Mouse (Mus musculus): ENCODE measurements around the gene Tmem200b. TPM values are rescaled to one million over a fixed set of nuclear protein-coding genes. Genes with fewer than 3 reads are reported as not detected.

Gene Tmem200b
- polyA plus RNA-seq, 1 experiment from 2014 or later: 0.19 TPM

GRCm38 (mm10) chr4:131924096-131924810 is 2.7 kb downstream of the Tmem200b start:
- DNase-seq (ENCODE audit: low spot score): no peak
- no peak overlapping the region for H3K4me3 ChIP-seq (replicated peaks; ENCODE audit: low read length)
- H3K9ac ChIP-seq: no peak overlapping the region
- H3K4me1 ChIP-seq (replicated peaks; ENCODE audit: control insufficient read depth, insufficient read depth, low read length): peaks cover 12% of the 10 kb centered on the region; the same call in 1 of the 2 replicates
- H3K36me3 ChIP-seq (replicated peaks; ENCODE audit: control insufficient read depth, insufficient read depth): peaks cover 61% of the 10 kb centered on the region
- H3K9me3 ChIP-seq (ENCODE audit: control insufficient read depth, low read length): no peaks in the 10 kb centered on the region
- ATAC-seq (ENCODE audit: low FRiP score): no peak
- WGBS: 68% methylated on average over 6 of the region's 6 CpGs
- peaks cover 61% of the 10 kb centered on the region for H3K27me3 ChIP-seq (ENCODE audit: control insufficient read depth, insufficient read depth, low read length)
- no peak overlapping the region for H3K27ac ChIP-seq
- no peak overlapping the region for H3K4me2 ChIP-seq (replicated peaks)

- Histone ChIP-seq H3K27me3 (ENCODE audit: control insufficient read depth, insufficient read depth, low read length) (peaks cover 16% of the 10 kb centered on the region), H3K4me2 (replicated peaks) (no peak overlapping the region), H3K9me3 (ENCODE audit: control insufficient read depth, low read length) (no peaks in the 10 kb centered on the region), H3K4me1 (replicated peaks; ENCODE audit: control insufficient read depth, insufficient read depth, low read length) (no peaks in the 10 kb centered on the region), H3K36me3 (replicated peaks; ENCODE audit: control insufficient read depth, insufficient read depth) (peaks cover 97% of the 10 kb centered on the region), H3K27ac (no peak overlapping the region), H3K9ac (no peak overlapping the region), H3K4me3 (replicated peaks; ENCODE audit: low read length) (no peak overlapping the region)
- DNase-seq (ENCODE audit: low spot score) (no peak), ATAC-seq (ENCODE audit: low FRiP score) (no peak)
- 88% methylated on average over 6 of the region's 6 CpGs for WGBS
Observed at GRCm38 (mm10) chr4:131929146-131929545, 7.6 kb downstream of the Tmem200b start.

GRCm38 (mm10) chr4:131939459-131939858 is 17.9 kb downstream of the Tmem200b start:
- Histone ChIP-seq H3K9ac (no peak overlapping the region), H3K27me3 (ENCODE audit: control insufficient read depth, insufficient read depth, low read length) (no peaks in the 10 kb centered on the region), H3K27ac (no peak overlapping the region), H3K4me2 (replicated peaks) (no peak overlapping the region), H3K4me3 (replicated peaks; ENCODE audit: low read length) (no peak overlapping the region), H3K9me3 (ENCODE audit: control insufficient read depth, low read length) (no peaks in the 10 kb centered on the region), H3K36me3 (replicated peaks; ENCODE audit: control insufficient read depth, insufficient read depth) (peaks cover 30% of the 10 kb centered on the region), H3K4me1 (replicated peaks; ENCODE audit: control insufficient read depth, insufficient read depth, low read length) (no peaks in the 10 kb centered on the region)
- WGBS: 75% methylated on average over 2 of the region's 2 CpGs
- ATAC-seq (ENCODE audit: low FRiP score) (no peak), DNase-seq (ENCODE audit: low spot score) (no peak)

- Histone ChIP-seq H3K36me3 (replicated peaks; ENCODE audit: control insufficient read depth, insufficient read depth) (peaks cover 20% of the 10 kb centered on the region), H3K4me2 (replicated peaks) (no peak overlapping the region), H3K4me1 (replicated peaks; ENCODE audit: control insufficient read depth, insufficient read depth, low read length) (no peaks in the 10 kb centered on the region), H3K27me3 (ENCODE audit: control insufficient read depth, insufficient read depth, low read length) (no peaks in the 10 kb centered on the region), H3K4me3 (replicated peaks; ENCODE audit: low read length) (no peak overlapping the region), H3K9me3 (ENCODE audit: control insufficient read depth, low read length) (no peaks in the 10 kb centered on the region), H3K27ac (no peak overlapping the region), H3K9ac (no peak overlapping the region)
- ATAC-seq (ENCODE audit: low FRiP score) (no peak), DNase-seq (ENCODE audit: low spot score) (no peak)
- 97% methylated on average over 4 of the region's 4 CpGs for WGBS
Observed at GRCm38 (mm10) chr4:131940846-131941245, 19.3 kb downstream of the Tmem200b start.

GRCm38 (mm10) chr4:131947848-131948247 is 26.3 kb downstream of the Tmem200b start:
- DNase-seq (ENCODE audit: low spot score) (no peak), ATAC-seq (ENCODE audit: low FRiP score) (no peak)
- Histone ChIP-seq H3K9ac (no peak overlapping the region), H3K27ac (no peak overlapping the region), H3K4me2 (replicated peaks) (no peak overlapping the region), H3K4me1 (replicated peaks; ENCODE audit: control insufficient read depth, insufficient read depth, low read length) (0 out of 2 replicates have a peak, but pooled peaks cover 4% of the 10 kb centered on the region), H3K4me3 (replicated peaks; ENCODE audit: low read length) (no peak overlapping the region), H3K27me3 (ENCODE audit: control insufficient read depth, insufficient read depth, low read length) (no peaks in the 10 kb centered on the region), H3K9me3 (ENCODE audit: control insufficient read depth, low read length) (no peaks in the 10 kb centered on the region), H3K36me3 (replicated peaks; ENCODE audit: control insufficient read depth, insufficient read depth) (peaks cover 13% of the 10 kb centered on the region)
- whole genome bisulfite sequencing: 93% methylated on average over 11 of the region's 11 CpGs

GRCm38 (mm10) chr4:131949903-131950302 is 28.3 kb downstream of the Tmem200b start:
- 22% methylated on average over 5 of the region's 5 CpGs for WGBS
- Histone ChIP-seq H3K4me2 (replicated peaks) (no peak overlapping the region), H3K4me1 (replicated peaks; ENCODE audit: control insufficient read depth, insufficient read depth, low read length) (0 out of 2 replicates have a peak, but pooled peaks cover 4% of the 10 kb centered on the region), H3K27ac (no peak overlapping the region), H3K9ac (no peak overlapping the region), H3K27me3 (ENCODE audit: control insufficient read depth, insufficient read depth, low read length) (no peaks in the 10 kb centered on the region), H3K36me3 (replicated peaks; ENCODE audit: control insufficient read depth, insufficient read depth) (peaks cover 5% of the 10 kb centered on the region), H3K9me3 (ENCODE audit: control insufficient read depth, low read length) (no peaks in the 10 kb centered on the region), H3K4me3 (replicated peaks; ENCODE audit: low read length) (no peak overlapping the region)
- no peak for DNase-seq (ENCODE audit: low spot score)
- ATAC-seq (ENCODE audit: low FRiP score): no peak

GRCm38 (mm10) chr4:131950657-131951056 is 29.1 kb downstream of the Tmem200b start:
- Histone ChIP-seq H3K9me3 (ENCODE audit: control insufficient read depth, low read length) (no peaks in the 10 kb centered on the region), H3K9ac (no peak overlapping the region), H3K4me1 (replicated peaks; ENCODE audit: control insufficient read depth, insufficient read depth, low read length) (0 out of 2 replicates have a peak, but pooled peaks cover 4% of the 10 kb centered on the region), H3K36me3 (replicated peaks; ENCODE audit: control insufficient read depth, insufficient read depth) (peaks cover 13% of the 10 kb centered on the region), H3K4me3 (replicated peaks; ENCODE audit: low read length) (no peak overlapping the region), H3K27ac (no peak overlapping the region), H3K4me2 (replicated peaks) (no peak overlapping the region), H3K27me3 (ENCODE audit: control insufficient read depth, insufficient read depth, low read length) (no peaks in the 10 kb centered on the region)
- ATAC-seq (ENCODE audit: low FRiP score): no peak
- DNase-seq (ENCODE audit: low spot score): no peak
- WGBS: 30% methylated on average over 8 of the region's 8 CpGs

- ATAC-seq (ENCODE audit: low FRiP score): no peak
- Histone ChIP-seq H3K36me3 (replicated peaks; ENCODE audit: control insufficient read depth, insufficient read depth) (peaks cover 41% of the 10 kb centered on the region), H3K4me1 (replicated peaks; ENCODE audit: control insufficient read depth, insufficient read depth, low read length) (no peaks in the 10 kb centered on the region), H3K9ac (no peak overlapping the region), H3K4me3 (replicated peaks; ENCODE audit: low read length) (no peak overlapping the region), H3K27me3 (ENCODE audit: control insufficient read depth, insufficient read depth, low read length) (no peaks in the 10 kb centered on the region), H3K27ac (no peak overlapping the region), H3K9me3 (ENCODE audit: control insufficient read depth, low read length) (no peaks in the 10 kb centered on the region), H3K4me2 (replicated peaks) (no peak overlapping the region)
- no peak for DNase-seq (ENCODE audit: low spot score)
- 92% methylated on average over 3 of the region's 3 CpGs for WGBS
Observed at GRCm38 (mm10) chr4:131957161-131957560, 35.6 kb downstream of the Tmem200b start.

GRCm38 (mm10) chr4:131968873-131969272 is 47.3 kb downstream of the Tmem200b start:
- H3K36me3 ChIP-seq (replicated peaks; ENCODE audit: control insufficient read depth, insufficient read depth): peaks cover 70% of the 10 kb centered on the region

More at GRCm38 (mm10) chr4:131968873-131969272, 47.3 kb downstream of the Tmem200b start:
- no peak overlapping the region for H3K4me3 ChIP-seq (replicated peaks; ENCODE audit: low read length)
- ATAC-seq (ENCODE audit: low FRiP score) (no peak), DNase-seq (ENCODE audit: low spot score) (no peak)
- no peaks in the 10 kb centered on the region for H3K27me3 ChIP-seq (ENCODE audit: control insufficient read depth, insufficient read depth, low read length)
- no peaks in the 10 kb centered on the region for H3K4me1 ChIP-seq (replicated peaks; ENCODE audit: control insufficient read depth, insufficient read depth, low read length)
- no peak overlapping the region for H3K27ac ChIP-seq
- H3K9me3 ChIP-seq (ENCODE audit: control insufficient read depth, low read length): no peaks in the 10 kb centered on the region
- 87% methylated on average over 2 of the region's 2 CpGs for WGBS
- no peak overlapping the region for H3K9ac ChIP-seq
- H3K4me2 ChIP-seq (replicated peaks): no peak overlapping the region

Data from hindbrain, embryonic 14.5 days (tissue).